Mouse (Mus musculus) limb, embryonic 14.5 days (tissue): ENCODE measurements around the gene BC048562. TPM values are rescaled to one million over a fixed set of nuclear protein-coding genes. Genes with fewer than 3 reads are reported as not detected.

Source experiments
- ATAC-seq: fragments of 200-750 bp; cut with Nextera tagmentation; 2 replicates; pipeline ENCODE4 v1.8.0; 2017; ENCODE audit warnings: low read depth, moderate number of reproducible peaks, moderate TSS enrichment; ENCODE audit not compliant: low FRiP score
- DNase-seq: peaks from one replicate; pipeline ENCODE4 v3.0.0-alpha.2; 2015; ENCODE audit warnings: low spot score
- H3K27ac ChIP-seq: fragments of 300-500 bp; sonication (generic); replicated peaks from 2 replicates; pipeline ENCODE4 v1.5.1; 2014; ENCODE audit warnings: low read depth, mild to moderate bottlenecking, low read length, moderate library complexity, mixed read lengths
- H3K27me3 ChIP-seq: fragments of 300-500 bp; sonication (generic); 2 replicates; pipeline ENCODE4 v1.6.1; 2014; ENCODE audit warnings: low read length, mixed read lengths; ENCODE audit not compliant: control insufficient read depth, insufficient read depth
- H3K36me3 ChIP-seq: fragments of 300-500 bp; sonication (generic); 2 replicates; pipeline ENCODE4 v1.6.1; 2014; ENCODE audit warnings: mild to moderate bottlenecking, low read length, moderate library complexity, mixed read lengths; ENCODE audit not compliant: control insufficient read depth, insufficient read depth
- H3K4me1 ChIP-seq: fragments of 300-500 bp; sonication (generic); 2 replicates; pipeline ENCODE4 v1.6.1; 2014; ENCODE audit warnings: antibody characterized with exemption, low read length, mixed read lengths; ENCODE audit not compliant: control insufficient read depth, insufficient read depth
- H3K4me2 ChIP-seq: fragments of 300-500 bp; sonication (generic); replicated peaks from 2 replicates; pipeline ENCODE4 v1.6.1; 2014; ENCODE audit warnings: low read depth, mild to moderate bottlenecking, low read length, moderate library complexity; ENCODE audit not compliant: severe bottlenecking
- H3K4me3 ChIP-seq: fragments of 300-500 bp; sonication (generic); replicated peaks from 2 replicates; pipeline ENCODE4 v1.5.1; 2014; ENCODE audit warnings: low read length
- H3K9ac ChIP-seq: fragments of 300-500 bp; sonication (generic); 2 replicates; pipeline ENCODE4 v1.6.1; 2014; ENCODE audit warnings: mild to moderate bottlenecking, low read depth, low read length, moderate library complexity; ENCODE audit not compliant: severe bottlenecking
- H3K9me3 ChIP-seq: fragments of 300-500 bp; sonication (generic); 2 replicates; pipeline ENCODE4 v1.6.1; 2016; ENCODE audit warnings: low read length; ENCODE audit not compliant: control insufficient read depth
- POLR2A ChIP-seq: fragments of 200-500 bp; IDR thresholded peaks from 2 replicates; pipeline ENCODE4 v1.8.0; 2012; ENCODE audit warnings: inconsistent platforms, mild to moderate bottlenecking, moderate library complexity, borderline replicate concordance; ENCODE audit not compliant: insufficient read depth, insufficient read length; ENCODE audit errors: extremely low read depth
- WGBS: fragments of 180-500 bp; shearing (Covaris S2); extraction: QIAGEN DNeasy Blood & Tissue Kit; methylation state at CpG from one replicate; pipeline ENCODE4 v1.1.7; 2014; 5-methylcytosine and 5-hydroxymethylcytosine counted together
- polyA plus RNA-seq, 2 experiments: library from polyadenylated mRNA; depleted of rRNA in 1 of 2; stranded (reverse) in 1 of 2; unstranded in 1 of 2; fragments of >200 nt; fragmentation: Nextera tagmentation in 1 of 2; extraction: Ambion mirVana in 1 of 2; gene quantifications; 2 replicates each; pipeline versions ENCODE4 v1.2.1 to v1.2.3; 2012 to 2014

The BC048562 gene
- polyA plus RNA-seq (2012; rRNA removed) (not detected in 2 replicates), polyA plus RNA-seq (2014; fragmentation: Nextera tagmentation; extraction: Ambion mirVana) (not detected in 2 replicates)

GRCm38 (mm10) chr9:108436182-108436581 lies at the start of gene BC048562:
Gene BC048562 (plus strand): TSS chr9:108436482.
- TF ChIP-seq POLR2A, result no peak
- no peaks in the 10 kb centered on the region for H3K27me3 ChIP-seq
- no peak within 1 kb of the TSS for H3K4me3 ChIP-seq
- no peak for ATAC-seq
- no peaks in the 10 kb centered on the region for H3K9me3 ChIP-seq
- 79% methylated on average over 3 of the region's 3 CpGs for WGBS
- H3K4me2 ChIP-seq, result no peak within 1 kb of the TSS
- no peak within 1 kb of the TSS for H3K27ac ChIP-seq
- H3K36me3 ChIP-seq, result no peaks in the 10 kb centered on the region
- no peak for DNase-seq
- H3K9ac ChIP-seq, result no peak within 1 kb of the TSS
- no peaks in the 10 kb centered on the region for H3K4me1 ChIP-seq

- H3K9me3 ChIP-seq, result no peaks in the 10 kb centered on the region
- H3K4me2 ChIP-seq, result no peak overlapping the region
- no peak overlapping the region for H3K27ac ChIP-seq
- no peak overlapping the region for H3K4me3 ChIP-seq
- H3K4me1 ChIP-seq, result no peaks in the 10 kb centered on the region
- no peak for ATAC-seq
- no peaks in the 10 kb centered on the region for H3K27me3 ChIP-seq
- no peak for TF ChIP-seq POLR2A
- H3K36me3 ChIP-seq, result peaks cover 91% of the 10 kb centered on the region
- WGBS, result 93% methylated on average over 4 of the region's 4 CpGs
- DNase-seq, result no peak
- H3K9ac ChIP-seq, result no peak overlapping the region
These were observed 49.5 kb upstream of the BC048562 start for GRCm38 (mm10) chr9:108386816-108387215.

- H3K4me2 ChIP-seq, result no peak overlapping the region
- H3K9ac ChIP-seq, result no peak overlapping the region
- 88% methylated on average over 10 of the region's 10 CpGs for WGBS
- H3K9me3 ChIP-seq, result no peaks in the 10 kb centered on the region
- H3K4me1 ChIP-seq, result no peaks in the 10 kb centered on the region
- no peak for DNase-seq
- peaks cover 92% of the 10 kb centered on the region for H3K36me3 ChIP-seq
- H3K4me3 ChIP-seq, result no peak overlapping the region
- H3K27ac ChIP-seq, result no peak overlapping the region
- no peak for ATAC-seq
- TF ChIP-seq POLR2A, result no peak
- H3K27me3 ChIP-seq, result no peaks in the 10 kb centered on the region
These were observed 47.7 kb upstream of the BC048562 start for GRCm38 (mm10) chr9:108388601-108389000.

- Histone ChIP-seq H3K27ac (no peak overlapping the region), H3K4me1 (no peaks in the 10 kb centered on the region), H3K4me3 (no peak overlapping the region), H3K27me3 (no peaks in the 10 kb centered on the region), H3K9ac (no peak overlapping the region), H3K9me3 (no peaks in the 10 kb centered on the region), H3K4me2 (no peak overlapping the region), H3K36me3 (peaks cover 91% of the 10 kb centered on the region)
- WGBS, result 83% methylated on average over 6 of the region's 6 CpGs
- ATAC-seq (no peak), DNase-seq (no peak)
- TF ChIP-seq POLR2A, result no peak
These were observed 47.1 kb upstream of the BC048562 start for GRCm38 (mm10) chr9:108389220-108389619.

GRCm38 (mm10) chr9:108392676-108393075 lies 43.6 kb upstream of the BC048562 start, which contains the start of gene 1700102P08Rik:
Gene 1700102P08Rik (plus strand): TSS chr9:108392805.
- WGBS, result 70% methylated on average over 18 of the region's 18 CpGs
- H3K4me3 ChIP-seq, result no peak within 1 kb of the TSS
- peaks cover 66% of the 10 kb centered on the region for H3K36me3 ChIP-seq
- no peak within 1 kb of the TSS for H3K27ac ChIP-seq
- no peaks in the 10 kb centered on the region for H3K27me3 ChIP-seq
- TF ChIP-seq POLR2A, result no peak
- no peak for ATAC-seq
- no peaks in the 10 kb centered on the region for H3K9me3 ChIP-seq
- H3K4me2 ChIP-seq, result no peak within 1 kb of the TSS
- no peaks in the 10 kb centered on the region for H3K4me1 ChIP-seq
- DNase-seq, result no peak
- no peak within 1 kb of the TSS for H3K9ac ChIP-seq

- no peak overlapping the region for H3K9ac ChIP-seq
- H3K36me3 ChIP-seq, result peaks cover 50% of the 10 kb centered on the region
These were observed 42.1 kb upstream of the BC048562 start for GRCm38 (mm10) chr9:108394191-108394590.

More at GRCm38 (mm10) chr9:108394191-108394590, 42.1 kb upstream of the BC048562 start:
- no peak overlapping the region for H3K4me3 ChIP-seq
- H3K4me1 ChIP-seq, result no peaks in the 10 kb centered on the region
- ATAC-seq (no peak), DNase-seq (no peak)
- no peak overlapping the region for H3K27ac ChIP-seq
- no peaks in the 10 kb centered on the region for H3K9me3 ChIP-seq
- WGBS, result 92% methylated on average over 6 of the region's 6 CpGs
- no peak overlapping the region for H3K4me2 ChIP-seq
- no peaks in the 10 kb centered on the region for H3K27me3 ChIP-seq
- no peak for TF ChIP-seq POLR2A
